Mouse (Mus musculus) MEL (cell line): Measurements from ENCODE around the gene Cdk17. TPM values are rescaled to one million over a fixed set of nuclear protein-coding genes. Genes with fewer than 3 reads are reported as not detected.
A peak's percentile ranks its signal among the peaks of the same experiment; 100 is the strongest.

ENCODE experiments used
- DNase-seq: peaks from one replicate; pipeline ENCODE4 v3.0.0; 2011; ENCODE audit warnings: low read depth, low spot score
- H3K27ac ChIP-seq: 2 replicates; pipeline ENCODE4 v1.5.1; 2012; ENCODE audit warnings: low read depth, mild to moderate bottlenecking, control low read depth, low read length, moderate library complexity; ENCODE audit not compliant: control insufficient read depth
- H3K27me3 ChIP-seq, 2 experiments: fragments of 150-350 bp in 1 of 2; sonication (generic) in 1 of 2; 2 replicates each; pipeline ENCODE4 v1.6.1; 2012; ENCODE audit warnings: low read length in 2 of 2, mild to moderate bottlenecking in 2 of 2, improper control_type of control experiment in 1 of 2, moderate library complexity in 1 of 2; ENCODE audit not compliant: insufficient read depth in 2 of 2, control insufficient read depth in 1 of 2
- H3K36me3 ChIP-seq, 2 experiments: 2 replicates each; pipeline ENCODE4 v1.6.1; 2012 to 2014; ENCODE audit warnings: low read length in 2 of 2, improper control_type of control experiment in 1 of 2, inconsistent platforms in 1 of 2, mild to moderate bottlenecking in 1 of 2; ENCODE audit not compliant: insufficient read depth in 2 of 2, control insufficient read depth in 1 of 2
- H3K4me1 ChIP-seq, 2 experiments: fragments of 150-350 bp in 1 of 2; sonication (generic) in 1 of 2; 2 replicates each; pipeline ENCODE4 v1.6.1; 2012; ENCODE audit warnings: low read length in 2 of 2, improper control_type of control experiment in 1 of 2, mild to moderate bottlenecking in 1 of 2; ENCODE audit not compliant: insufficient read depth in 2 of 2, control insufficient read depth in 1 of 2
- H3K4me3 ChIP-seq, 2 experiments: fragments of 150-350 bp in 1 of 2; sonication (generic) in 1 of 2; 2 replicates each; pipeline ENCODE4 v1.5.1; 2012; ENCODE audit warnings: low read depth in 2 of 2, low read length in 2 of 2, mild to moderate bottlenecking in 2 of 2, moderate library complexity in 2 of 2, control low read depth in 1 of 2, improper control_type of control experiment in 1 of 2; ENCODE audit not compliant: control insufficient read depth in 1 of 2, insufficient read depth in 1 of 2
- H3K79me2 ChIP-seq: 2 replicates; pipeline ENCODE4 v1.6.1; 2012; ENCODE audit warnings: mild to moderate bottlenecking, low read length, moderate library complexity; ENCODE audit not compliant: control insufficient read depth, poor library complexity, insufficient read depth
- H3K9ac ChIP-seq: 2 replicates; pipeline ENCODE4 v1.6.1; 2012; ENCODE audit warnings: low read depth, mild to moderate bottlenecking, control low read depth, low read length, moderate library complexity; ENCODE audit not compliant: control insufficient read depth, poor library complexity, severe bottlenecking
- H3K9me3 ChIP-seq: fragments of 150-350 bp; sonication (generic); replicated peaks from 2 replicates; pipeline ENCODE4 v1.6.1; 2012; ENCODE audit warnings: mild to moderate bottlenecking, low read length, improper control_type of control experiment, moderate library complexity; ENCODE audit not compliant: insufficient read depth
- BHLHE40 ChIP-seq: IDR thresholded peaks from 2 replicates; pipeline ENCODE4 v1.6.1; 2012; ENCODE audit warnings: low read depth, mild to moderate bottlenecking, inconsistent platforms, low read length, improper control_type of control experiment, borderline replicate concordance
- CHD1 ChIP-seq: IDR thresholded peaks from 2 replicates; pipeline ENCODE4 v1.6.1; 2012; ENCODE audit warnings: low read depth, mild to moderate bottlenecking, inconsistent platforms, low read length, improper control_type of control experiment
- CHD2 ChIP-seq: IDR thresholded peaks from 2 replicates; pipeline ENCODE4 v1.6.1; 2011; ENCODE audit warnings: low read length, improper control_type of control experiment
- CTCF ChIP-seq, 3 experiments: IDR thresholded peaks in 2 of 3; conservative IDR thresholded peaks in 1 of 3; 2 replicates each; pipeline ENCODE4 v1.5.1; 2011 to 2012; ENCODE audit warnings: low read length in 3 of 3, low read depth in 2 of 3, mild to moderate bottlenecking in 2 of 3, improper control_type of control experiment in 1 of 3, inconsistent platforms in 1 of 3, mixed read lengths in 1 of 3, moderate library complexity in 1 of 3; ENCODE audit not compliant: control insufficient read depth in 1 of 3, insufficient read depth in 1 of 3, poor library complexity in 1 of 3, severe bottlenecking in 1 of 3
- E2F4 ChIP-seq: IDR thresholded peaks from 2 replicates; pipeline ENCODE4 v1.6.1; 2011; ENCODE audit warnings: low read depth, low read length, improper control_type of control experiment, borderline replicate concordance
- ELF1 ChIP-seq: IDR thresholded peaks from 2 replicates; pipeline ENCODE4 v1.6.1; 2014; ENCODE audit warnings: low read depth, mild to moderate bottlenecking, inconsistent platforms, low read length, improper control_type of control experiment, moderate library complexity
- EP300 ChIP-seq, 2 experiments: IDR thresholded peaks; 2 replicates each; pipeline ENCODE4 v1.6.1; 2011; ENCODE audit warnings: improper control_type of control experiment in 2 of 2, low read length in 2 of 2, low read depth in 1 of 2, mild to moderate bottlenecking in 1 of 2
- ETS1 ChIP-seq: IDR thresholded peaks from 2 replicates; pipeline ENCODE4 v1.6.1; 2012; ENCODE audit warnings: low read depth, mild to moderate bottlenecking, inconsistent platforms, low read length, improper control_type of control experiment, moderate library complexity
- GABPA ChIP-seq: IDR thresholded peaks from 2 replicates; pipeline ENCODE4 v1.6.1; 2012; ENCODE audit warnings: low read depth, mild to moderate bottlenecking, inconsistent platforms, low read length, improper control_type of control experiment, moderate library complexity
- GATA1 ChIP-seq: IDR thresholded peaks from 2 replicates; pipeline ENCODE4 v1.6.1; 2011; ENCODE audit warnings: low read depth, low read length, improper control_type of control experiment
- HCFC1 ChIP-seq: IDR thresholded peaks from 2 replicates; pipeline ENCODE4 v1.6.1; 2012; ENCODE audit warnings: low read depth, mild to moderate bottlenecking, inconsistent platforms, low read length, improper control_type of control experiment, moderate library complexity
- KAT2A ChIP-seq: conservative IDR thresholded peaks from 2 replicates; pipeline ENCODE4 v1.6.1; 2012; ENCODE audit warnings: low read depth, low read length, improper control_type of control experiment, inconsistent platforms
- MAFK ChIP-seq: IDR thresholded peaks from 2 replicates; pipeline ENCODE4 v1.6.1; 2011; ENCODE audit warnings: low read depth, mild to moderate bottlenecking, low read length, improper control_type of control experiment, borderline replicate concordance
- MAX ChIP-seq: IDR thresholded peaks from 2 replicates; pipeline ENCODE4 v1.6.1; 2011; ENCODE audit warnings: low read length, improper control_type of control experiment
- MAZ ChIP-seq: IDR thresholded peaks from 2 replicates; pipeline ENCODE4 v1.6.1; 2012; ENCODE audit warnings: low read depth, mild to moderate bottlenecking, inconsistent platforms, low read length, improper control_type of control experiment
- MEF2A ChIP-seq: IDR thresholded peaks from 2 replicates; pipeline ENCODE4 v1.6.1; 2014; ENCODE audit warnings: low read depth, mild to moderate bottlenecking, inconsistent platforms, low read length, improper control_type of control experiment; ENCODE audit not compliant: poor library complexity, insufficient replicate concordance, severe bottlenecking; ENCODE audit errors: extremely low read depth
- MXI1 ChIP-seq: IDR thresholded peaks from 2 replicates; pipeline ENCODE4 v1.6.1; 2011; ENCODE audit warnings: mild to moderate bottlenecking, low read depth, low read length, improper control_type of control experiment
- MYB ChIP-seq: IDR thresholded peaks from 2 replicates; pipeline ENCODE4 v1.6.1; 2011; ENCODE audit warnings: mild to moderate bottlenecking, low read depth, low read length, improper control_type of control experiment
- NELFE ChIP-seq: IDR thresholded peaks from 2 replicates; pipeline ENCODE4 v1.6.1; 2011; ENCODE audit warnings: low read depth, low read length, improper control_type of control experiment
- NRF1 ChIP-seq: IDR thresholded peaks from 2 replicates; pipeline ENCODE4 v1.6.1; 2014; ENCODE audit warnings: low read depth, mild to moderate bottlenecking, inconsistent platforms, low read length, improper control_type of control experiment, moderate library complexity; ENCODE audit not compliant: poor library complexity, insufficient read depth, severe bottlenecking
- POLR2A ChIP-seq, 2 experiments: IDR thresholded peaks; 2 replicates each; pipeline ENCODE4 v1.6.1; 2011 to 2012; ENCODE audit warnings: low read length in 2 of 2, mild to moderate bottlenecking in 2 of 2, control low read depth in 1 of 2, improper control_type of control experiment in 1 of 2, low read depth in 1 of 2, moderate library complexity in 1 of 2; ENCODE audit not compliant: control insufficient read depth in 1 of 2, insufficient read depth in 1 of 2, poor library complexity in 1 of 2
- POLR2AphosphoS2 ChIP-seq: IDR thresholded peaks from 2 replicates; pipeline ENCODE4 v1.6.1; 2011; ENCODE audit warnings: low read length, improper control_type of control experiment
- POLR2AphosphoS5 ChIP-seq: IDR thresholded peaks from 2 replicates; pipeline ENCODE4 v1.6.1; 2012; ENCODE audit warnings: low read depth, borderline replicate concordance, mild to moderate bottlenecking, inconsistent platforms, low read length, moderate library complexity, mixed read lengths
- RAD21 ChIP-seq: IDR thresholded peaks from 2 replicates; pipeline ENCODE4 v1.6.1; 2011; ENCODE audit warnings: mild to moderate bottlenecking, low read depth, low read length, improper control_type of control experiment
- RCOR1 ChIP-seq: IDR thresholded peaks from 2 replicates; pipeline ENCODE4 v1.6.1; 2012; ENCODE audit warnings: low read depth, mild to moderate bottlenecking, inconsistent platforms, low read length, improper control_type of control experiment
- SMC3 ChIP-seq: IDR thresholded peaks from 2 replicates; pipeline ENCODE4 v1.6.1; 2011; ENCODE audit warnings: low read depth, low read length, improper control_type of control experiment
- TAL1 ChIP-seq: IDR thresholded peaks from 2 replicates; pipeline ENCODE4 v1.6.1; 2012; ENCODE audit warnings: mild to moderate bottlenecking, inconsistent platforms, low read length, moderate library complexity, mixed read lengths
- TBP ChIP-seq: IDR thresholded peaks from 2 replicates; pipeline ENCODE4 v1.8.0; 2011; ENCODE audit warnings: low read depth, low read length, improper control_type of control experiment
- TCF12 ChIP-seq: IDR thresholded peaks from 2 replicates; pipeline ENCODE4 v1.6.1; 2014; ENCODE audit warnings: low read depth, mild to moderate bottlenecking, inconsistent platforms, low read length, improper control_type of control experiment, moderate library complexity
- USF1 ChIP-seq: IDR thresholded peaks from 2 replicates; pipeline ENCODE4 v1.6.1; 2014; ENCODE audit warnings: low read depth, mild to moderate bottlenecking, inconsistent platforms, low read length, improper control_type of control experiment, moderate library complexity
- USF2 ChIP-seq, 2 experiments: IDR thresholded peaks; 2 replicates each; pipeline ENCODE4 v1.6.1; 2011 to 2012; ENCODE audit warnings: improper control_type of control experiment in 2 of 2, low read length in 2 of 2, borderline replicate concordance in 1 of 2, inconsistent platforms in 1 of 2, low read depth in 1 of 2, mild to moderate bottlenecking in 1 of 2; ENCODE audit not compliant: insufficient read depth in 1 of 2
- ZC3H11A ChIP-seq: IDR thresholded peaks from 2 replicates; pipeline ENCODE4 v1.6.1; 2012; ENCODE audit warnings: low read depth, mild to moderate bottlenecking, inconsistent platforms, low read length, improper control_type of control experiment
- ZKSCAN1 ChIP-seq: IDR thresholded peaks from 2 replicates; pipeline ENCODE4 v1.6.1; 2012; ENCODE audit warnings: low read depth, mild to moderate bottlenecking, inconsistent platforms, low read length, improper control_type of control experiment, moderate library complexity
- ZMIZ1 ChIP-seq: IDR thresholded peaks from 2 replicates; pipeline ENCODE4 v1.6.1; 2012; ENCODE audit warnings: low read depth, mild to moderate bottlenecking, inconsistent platforms, low read length, improper control_type of control experiment, moderate library complexity
- ZNF384 ChIP-seq: IDR thresholded peaks from 2 replicates; pipeline ENCODE4 v1.6.1; 2012; ENCODE audit warnings: low read depth, mild to moderate bottlenecking, inconsistent platforms, low read length, improper control_type of control experiment
- polyA plus RNA-seq, 2 experiments: library from polyadenylated mRNA; stranded (reverse) in 1 of 2; unstranded in 1 of 2; fragments of >175 nt in 1 of 2; fragments of >200 nt in 1 of 2; gene quantifications; 2 replicates each; pipeline versions ENCODE4 v1.2.1 to v1.2.4; 2012; ENCODE audit warnings: low replicate concordance in 2 of 2, low read depth in 1 of 2; ENCODE audit not compliant: insufficient read length in 2 of 2, insufficient read depth in 1 of 2, missing spikeins in 1 of 2
- total RNA-seq: library from RNA; depleted of rRNA; stranded (reverse); fragments of 300-350 nt; gene quantifications from 2 replicates; pipeline ENCODE4 v1.2.3, GENCODE M21; 2012

The Cdk17 gene
- total and polyA plus RNA-seq, 3 experiments: 25.6 to 155 (median 32.9) TPM

GRCm38 (mm10) chr10:93143285-93143985, 17.2 kb upstream of the Cdk17 start:
- Histone ChIP-seq H3K27ac (peak overlapping the region; percentile 100), H3K9me3 (no peaks in the 10 kb centered on the region), H3K36me3 (peaks cover 0 to 27% of the 10 kb centered on the region in 2 experiments; a peak in 2 of 4 replicates), H3K4me1 (peaks cover 8 to 33% of the 10 kb centered on the region in 2 experiments), H3K4me3 (peak overlapping the region; percentile 58 to 96), H3K79me2 (peaks cover 13% of the 10 kb centered on the region), H3K27me3 (no peaks in the 10 kb centered on the region), H3K9ac (peak overlapping the region; percentile 80)
- DNase-seq: peak; percentile 97
- TF ChIP-seq USF2 (IDR thresholded peaks at IDR 0.05; ENCODE audit: borderline replicate concordance in 1 of 2, insufficient read depth in 1 of 2, low read depth in 1 of 2, low read length in 2 of 2) (no peak), GABPA (no peak), ZNF384 (peak; percentile 96), ELF1 (0 out of 2 replicates have a peak, but pooled peaks have one; percentile 9), KAT2A (peak; percentile 14; the same call in 1 of the 2 replicates), NRF1 (no peak), ZC3H11A (0 out of 2 replicates have a peak, but pooled peaks have one; percentile 17), E2F4 (peak; percentile 39; the same call in 1 of the 2 replicates), CHD2 (peak; percentile 75), TAL1 (peak; percentile 98), RAD21 (no peak), RCOR1 (peak; percentile 81; the same call in 1 of the 2 replicates), MAX (peak; percentile 71), USF1 (0 out of 2 replicates have a peak, but pooled peaks have one; percentile 22), CTCF (IDR thresholded peaks at IDR 0.05 in 2 of 3, conservative IDR thresholded peaks at IDR 0.05 in 1 of 3; ENCODE audit: control insufficient read depth in 1 of 3, insufficient read depth in 1 of 3, low read depth in 2 of 3, low read length in 3 of 3, poor library complexity in 1 of 3, severe bottlenecking in 1 of 3) (no peak), MYB (peak; percentile 97), MXI1 (peak; percentile 67), NELFE (peak; percentile 69), ZMIZ1 (peak; percentile 87), CHD1 (peak; percentile 40), POLR2AphosphoS2 (no peak), HCFC1 (no peak), EP300 (IDR thresholded peaks at IDR 0.05; ENCODE audit: low read depth in 1 of 2, low read length in 2 of 2) (peak; percentile 98 to 99), POLR2A (IDR thresholded peaks at IDR 0.05; ENCODE audit: control insufficient read depth in 1 of 2, insufficient read depth in 1 of 2, low read depth in 1 of 2, low read length in 2 of 2, poor library complexity in 1 of 2) (peak; percentile 57 to 90; a peak in 3 of 4 replicates), ETS1 (peak; percentile 96), SMC3 (no peak), BHLHE40 (peak; percentile 83), MEF2A (peak; percentile 44; the same call in 1 of the 2 replicates), POLR2AphosphoS5 (peak; percentile 87), TCF12 (peak; percentile 98), TBP (peak; percentile 97), ZKSCAN1 (0 out of 2 replicates have a peak, but pooled peaks have one; percentile 31), GATA1 (peak; percentile 98), MAFK (no peak), MAZ (peak; percentile 97)
